Mouse (Mus musculus): ENCODE results near the gene Hcar2. TPM values are rescaled to one million over a fixed set of nuclear protein-coding genes. Genes with fewer than 3 reads are reported as not detected.

The Hcar2 gene
- polyA plus RNA-seq (2012; rRNA removed), result 0.07 and 0.30 TPM in 2 replicates

- TF ChIP-seq POLR2A (IDR thresholded peaks at IDR 0.05; ENCODE audit: borderline replicate concordance, extremely low read depth, insufficient read depth, insufficient read length, poor library complexity, severe bottlenecking) (no peak), CTCF (IDR thresholded peaks at IDR 0.05; ENCODE audit: borderline replicate concordance, extremely low read depth, insufficient read depth, insufficient read length) (no peak)
- no peak for DNase-seq (ENCODE audit: low read depth)
Observed at GRCm38 (mm10) chr5:123865365-123865764, at the start of gene Hcar2. Gene Hcar2 (minus strand): TSS chr5:123865499.

GRCm38 (mm10) chr5:123914852-123915251 lies 49.6 kb upstream of the Hcar2 start:
- no peak for TF ChIP-seq POLR2A (IDR thresholded peaks at IDR 0.05; ENCODE audit: borderline replicate concordance, extremely low read depth, insufficient read depth, insufficient read length, poor library complexity, severe bottlenecking)
- TF ChIP-seq CTCF (IDR thresholded peaks at IDR 0.05; ENCODE audit: borderline replicate concordance, extremely low read depth, insufficient read depth, insufficient read length), result no peak
- DNase-seq (ENCODE audit: low read depth), result no peak

GRCm38 (mm10) chr5:123907631-123907977 lies 42.3 kb upstream of the Hcar2 start:
- TF ChIP-seq CTCF (IDR thresholded peaks at IDR 0.05; ENCODE audit: borderline replicate concordance, extremely low read depth, insufficient read depth, insufficient read length), result no peak
- no peak for TF ChIP-seq POLR2A (IDR thresholded peaks at IDR 0.05; ENCODE audit: borderline replicate concordance, extremely low read depth, insufficient read depth, insufficient read length, poor library complexity, severe bottlenecking)

GRCm38 (mm10) chr5:123906976-123907630 lies 41.8 kb upstream of the Hcar2 start, which contains the start of gene Denr:
Gene Denr (plus strand): TSS chr5:123907175.
- TF ChIP-seq CTCF (IDR thresholded peaks at IDR 0.05; ENCODE audit: borderline replicate concordance, extremely low read depth, insufficient read depth, insufficient read length) (peak; percentile 89), POLR2A (IDR thresholded peaks at IDR 0.05; ENCODE audit: borderline replicate concordance, extremely low read depth, insufficient read depth, insufficient read length, poor library complexity, severe bottlenecking) (peak; percentile 87)
- peak; percentile 99 for DNase-seq (ENCODE audit: low read depth)

More at GRCm38 (mm10) chr5:123907631-123907977, 42.3 kb upstream of the Hcar2 start:
- DNase-seq (ENCODE audit: low read depth), result no peak

- DNase-seq (ENCODE audit: low read depth), result no peak
Observed at GRCm38 (mm10) chr5:123906146-123906975, 41.1 kb upstream of the Hcar2 start.

GRCm38 (mm10) chr5:123904059-123904672 lies 38.9 kb upstream of the Hcar2 start:
- no peak for TF ChIP-seq POLR2A (IDR thresholded peaks at IDR 0.05; ENCODE audit: borderline replicate concordance, extremely low read depth, insufficient read depth, insufficient read length, poor library complexity, severe bottlenecking)
- TF ChIP-seq CTCF (IDR thresholded peaks at IDR 0.05; ENCODE audit: borderline replicate concordance, extremely low read depth, insufficient read depth, insufficient read length), result no peak
- DNase-seq (ENCODE audit: low read depth), result no peak

More at GRCm38 (mm10) chr5:123906146-123906975, 41.1 kb upstream of the Hcar2 start:
- TF ChIP-seq CTCF (IDR thresholded peaks at IDR 0.05; ENCODE audit: borderline replicate concordance, extremely low read depth, insufficient read depth, insufficient read length) (no peak), POLR2A (IDR thresholded peaks at IDR 0.05; ENCODE audit: borderline replicate concordance, extremely low read depth, insufficient read depth, insufficient read length, poor library complexity, severe bottlenecking) (no peak)

- DNase-seq (ENCODE audit: low read depth), result no peak
- TF ChIP-seq CTCF (IDR thresholded peaks at IDR 0.05; ENCODE audit: borderline replicate concordance, extremely low read depth, insufficient read depth, insufficient read length) (no peak), POLR2A (IDR thresholded peaks at IDR 0.05; ENCODE audit: borderline replicate concordance, extremely low read depth, insufficient read depth, insufficient read length, poor library complexity, severe bottlenecking) (no peak)
Observed at GRCm38 (mm10) chr5:123897352-123897751, 32.1 kb upstream of the Hcar2 start.

- DNase-seq (ENCODE audit: low read depth), result no peak
- TF ChIP-seq CTCF (IDR thresholded peaks at IDR 0.05; ENCODE audit: borderline replicate concordance, extremely low read depth, insufficient read depth, insufficient read length) (no peak), POLR2A (IDR thresholded peaks at IDR 0.05; ENCODE audit: borderline replicate concordance, extremely low read depth, insufficient read depth, insufficient read length, poor library complexity, severe bottlenecking) (no peak)
Observed at GRCm38 (mm10) chr5:123896395-123896794, 31.1 kb upstream of the Hcar2 start.

- no peak for TF ChIP-seq CTCF (IDR thresholded peaks at IDR 0.05; ENCODE audit: borderline replicate concordance, extremely low read depth, insufficient read depth, insufficient read length)
- TF ChIP-seq POLR2A (IDR thresholded peaks at IDR 0.05; ENCODE audit: borderline replicate concordance, extremely low read depth, insufficient read depth, insufficient read length, poor library complexity, severe bottlenecking), result no peak
Observed at GRCm38 (mm10) chr5:123893520-123893919, 28.2 kb upstream of the Hcar2 start.

GRCm38 (mm10) chr5:123891669-123892068 lies 26.4 kb upstream of the Hcar2 start:
- no peak for TF ChIP-seq CTCF (IDR thresholded peaks at IDR 0.05; ENCODE audit: borderline replicate concordance, extremely low read depth, insufficient read depth, insufficient read length)
- no peak for TF ChIP-seq POLR2A (IDR thresholded peaks at IDR 0.05; ENCODE audit: borderline replicate concordance, extremely low read depth, insufficient read depth, insufficient read length, poor library complexity, severe bottlenecking)
- DNase-seq (ENCODE audit: low read depth), result peak; percentile 43

More at GRCm38 (mm10) chr5:123893520-123893919, 28.2 kb upstream of the Hcar2 start:
- no peak for DNase-seq (ENCODE audit: low read depth)

GRCm38 (mm10) chr5:123890987-123891386 lies 25.7 kb upstream of the Hcar2 start:
- TF ChIP-seq POLR2A (IDR thresholded peaks at IDR 0.05; ENCODE audit: borderline replicate concordance, extremely low read depth, insufficient read depth, insufficient read length, poor library complexity, severe bottlenecking) (no peak), CTCF (IDR thresholded peaks at IDR 0.05; ENCODE audit: borderline replicate concordance, extremely low read depth, insufficient read depth, insufficient read length) (no peak)
- no peak for DNase-seq (ENCODE audit: low read depth)
